Mouse (Mus musculus) spleen, adult 2 months (tissue): Measurements from ENCODE around the gene Pdzd3.

Experiments
- CTCF ChIP-seq: fragments of 200-500 bp; IDR thresholded peaks from 2 replicates; pipeline ENCODE4 v1.5.1; 2011; ENCODE audit warnings: mild to moderate bottlenecking, inconsistent platforms; ENCODE audit not compliant: insufficient read depth, insufficient read length, insufficient replicate concordance; ENCODE audit errors: extremely low read depth
- POLR2A ChIP-seq: fragments of 200-500 bp; IDR thresholded peaks from 2 replicates; pipeline ENCODE4 v1.6.1; 2011; ENCODE audit warnings: low read depth, low read length, inconsistent platforms

DNA sequence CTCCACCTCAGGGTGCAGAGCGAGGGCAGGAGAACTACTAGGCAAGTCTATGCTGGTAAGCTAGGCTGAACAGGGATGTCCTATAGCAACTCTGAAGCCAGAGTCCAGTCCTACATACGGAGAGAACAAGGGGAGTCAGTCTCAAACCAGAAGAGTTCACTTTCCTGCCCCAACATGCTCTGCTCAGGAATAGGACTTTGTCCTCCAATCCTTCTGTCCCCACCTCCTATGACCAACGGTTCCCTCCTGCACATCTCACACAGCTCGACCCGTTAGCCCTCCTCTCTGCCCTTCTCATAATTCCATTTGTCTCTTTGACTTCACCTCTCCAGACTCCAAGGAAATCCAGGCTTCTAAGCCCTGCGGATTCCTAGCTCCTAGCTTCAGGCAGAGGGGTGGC is 3.4 kb downstream of the Pdzd3 start:
- TF ChIP-seq CTCF (no peak), POLR2A (no peak)
